8 mouse cellular contexts compared by ENCODE assay signal in the genomic region with DNA sequence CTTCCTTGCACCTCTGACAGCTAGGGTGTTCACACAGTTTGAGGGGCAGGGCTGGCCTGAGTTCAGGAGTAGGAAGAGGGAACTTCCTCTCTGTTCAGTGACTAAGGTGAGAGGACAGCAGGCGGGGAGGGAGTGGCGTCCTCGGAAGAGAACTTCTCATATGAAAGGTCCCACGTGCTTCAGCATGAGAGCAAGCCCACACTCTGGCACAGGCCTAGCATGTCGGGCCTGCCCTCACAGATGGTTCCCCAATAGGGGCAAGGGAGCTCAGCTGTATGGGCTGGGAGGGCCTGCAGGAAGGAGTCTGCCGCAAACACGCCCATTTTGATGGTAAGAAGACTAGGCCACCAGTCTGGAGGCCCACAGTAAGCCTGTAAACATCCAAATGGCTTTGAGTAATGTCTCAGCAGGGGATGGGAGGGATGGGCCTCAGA. TPM values are rescaled to one million over a fixed set of nuclear protein-coding genes. Genes with fewer than 3 reads are reported as not detected.
DNase-seq lines count a peak whose midpoint lies in the region; ATAC-seq lines count a peak whose summit lies in the region.

No protein-coding gene starts in this region.

- no peak overlapping the region for H3K9ac ChIP-seq in liver, embryonic 15.5 days

- H3K4me1 ChIP-seq in liver, embryonic 15.5 days (replicated peaks): peaks cover 99% of the 10 kb centered on the region

- ATAC-seq in frontal cortex, adult (ENCODE audit: low TSS enrichment): peak; percentile 12; the same call in 1 of the 2 replicates
- ATAC-seq in CD4-positive, CD25-positive, alpha-beta regulatory T cell, adult 4 months: peak; percentile 78
- peak; percentile 64 for ATAC-seq in granulocyte monocyte progenitor cell, adult 5-6 weeks (replicated peaks; ENCODE audit: poor library complexity, severe bottlenecking)
- ATAC-seq in liver, embryonic 15.5 days (ENCODE audit: insufficient read depth): peak; percentile 47

- WGBS in liver, embryonic 15.5 days (ENCODE audit: insufficient replicate concordance): 11% methylated on average over 7 of the region's 7 CpGs

- H3K27ac ChIP-seq in liver, embryonic 15.5 days (replicated peaks): peak overlapping the region; percentile 82

- peaks cover 7% of the 10 kb centered on the region for H3K36me3 ChIP-seq in liver, embryonic 15.5 days (replicated peaks)

- no peaks in the 10 kb centered on the region for H3K9me3 ChIP-seq in liver, embryonic 15.5 days (replicated peaks)

- H3K4me2 ChIP-seq in liver, embryonic 15.5 days: peak overlapping the region; percentile 90

- H3K4me3 ChIP-seq in liver, embryonic 15.5 days (replicated peaks): no peak overlapping the region

- no peaks in the 10 kb centered on the region for H3K27me3 ChIP-seq in liver, embryonic 15.5 days

- DNase-seq in frontal cortex, postnatal 10 days (ENCODE audit: low spot score in 2 of 2): no peak
- peak; percentile 75 for DNase-seq in skeletal muscle tissue, adult 2 months (ENCODE audit: low read depth, low spot score)
- no peak for DNase-seq in adrenal gland, postnatal 4 days (ENCODE audit: low spot score in 2 of 2)
- no peak for DNase-seq in embryo, embryonic 9.5 days (ENCODE audit: extremely low spot score)

RNA-seq across cellular contexts. Expression of a gene that starts 5.7 kb away (rescaled TPM):
- polyA plus RNA-seq in CD4-positive, CD25-positive, alpha-beta regulatory T cell, adult 4 months (2017; shearing (Covaris generic)): 100 to 1,000 TPM in 1 of 2 experiments, 10 to 100 TPM in 1; 93.7 to 101 TPM
- 179 and 198 TPM in 2 replicates for total RNA-seq in granulocyte monocyte progenitor cell, adult 5-6 weeks (2014; fragmentation: Nextera tagmentation)
- 133 and 181 TPM in 2 replicates for total RNA-seq in granulocyte monocyte progenitor cell, adult 5-6 weeks (2017)
- polyA plus RNA-seq in liver, embryonic 15.5 days (2015; fragmentation: Nextera tagmentation; extraction: Ambion mirVana): 12.4 and 13.2 TPM in 2 replicates
- total RNA-seq in adrenal gland, postnatal 4 days (2021): 10 to 100 TPM; 54.6 to 57.8 TPM

RNA-seq across cellular contexts. Expression of a gene that starts 17.4 kb away (rescaled TPM):
- 1 to 10 TPM; 2.4 to 2.5 TPM for polyA plus RNA-seq in CD4-positive, CD25-positive, alpha-beta regulatory T cell, adult 4 months (2017; shearing (Covaris generic))
- 6.8 and 7.2 TPM in 2 replicates for total RNA-seq in granulocyte monocyte progenitor cell, adult 5-6 weeks (2014; fragmentation: Nextera tagmentation)
- 1.6 and 3.9 TPM in 2 replicates for total RNA-seq in granulocyte monocyte progenitor cell, adult 5-6 weeks (2017)
- 0.90 and 1.5 TPM in 2 replicates for polyA plus RNA-seq in liver, embryonic 15.5 days (2015; fragmentation: Nextera tagmentation; extraction: Ambion mirVana)
- 1 to 10 TPM; 8.2 to 8.8 TPM for total RNA-seq in adrenal gland, postnatal 4 days (2021)

RNA-seq across cellular contexts. Expression of a gene that starts 31.3 kb away (rescaled TPM):
- polyA plus RNA-seq in CD4-positive, CD25-positive, alpha-beta regulatory T cell, adult 4 months (2017; shearing (Covaris generic)): 10 to 100 TPM in 1 of 2 experiments, 1 to 10 TPM in 1; 8.1 to 15.9 TPM
- total RNA-seq in granulocyte monocyte progenitor cell, adult 5-6 weeks (2014; fragmentation: Nextera tagmentation): 17.7 and 25.9 TPM in 2 replicates
- total RNA-seq in granulocyte monocyte progenitor cell, adult 5-6 weeks (2017): 10.8 and 22.0 TPM in 2 replicates
- polyA plus RNA-seq in liver, embryonic 15.5 days (2015; fragmentation: Nextera tagmentation; extraction: Ambion mirVana): 2.0 and 2.3 TPM in 2 replicates
- total RNA-seq in adrenal gland, postnatal 4 days (2021): 10 to 100 TPM; 37.6 to 40.9 TPM

Comparison
In these comparisons a context has a peak if more than half of its experiments do, and no peak if none do; other contexts are left out.
1. ATAC-seq: peak in every context shown above with its lines; median percentile 78 in CD4-positive, CD25-positive, alpha-beta regulatory T cell, adult 4 months; 64 in granulocyte monocyte progenitor cell, adult 5-6 weeks; 47 in liver, embryonic 15.5 days; 12 in frontal cortex, adult.